Comparison of ENCODE assay signal across 12 mouse cellular contexts in genomic region chr19:29325852-29326180, GRCm38 (mm10). TPM values are rescaled to one million over a fixed set of nuclear protein-coding genes. Genes with fewer than 3 reads are reported as not detected.
DNase-seq lines count a peak whose midpoint lies in the region; ATAC-seq and TF ChIP-seq lines count a peak whose summit lies in the region.
"Had no signal": no experiment of that assay in that cellular context is flagged by ENCODE, and none has a peak within 500 bp of the region (broad histone marks: within the 10 kb centered on the region; RNA-seq: fewer than 3 reads in every experiment).

No protein-coding gene starts in this region.

- TF ChIP-seq CTCF in heart, postnatal 0 days (IDR thresholded peaks at IDR 0.05; ENCODE audit: low read depth): no peak
- no peak for TF ChIP-seq CTCF in ES-Bruce4 (IDR thresholded peaks at IDR 0.05; ENCODE audit: low read depth, low read length)

- H3K4me2 ChIP-seq in heart, postnatal 0 days (ENCODE audit: low read depth, low read length): peak overlapping the region; percentile 70
- peak overlapping the region; percentile 70 for H3K4me2 ChIP-seq in embryonic facial prominence, embryonic 15.5 days (replicated peaks)
- peak overlapping the region; percentile 60 for H3K4me2 ChIP-seq in limb, embryonic 15.5 days

- TF ChIP-seq POLR2A in ES-Bruce4 (IDR thresholded peaks at IDR 0.05; ENCODE audit: insufficient read depth, low read length): no peak

- H3K4me1 ChIP-seq in heart, postnatal 0 days (ENCODE audit: control insufficient read depth, insufficient read depth): no peaks in the 10 kb centered on the region
- H3K4me1 ChIP-seq in ES-Bruce4 (ENCODE audit: control insufficient read depth, insufficient read depth, low read length): no peaks in the 10 kb centered on the region
- H3K4me1 ChIP-seq in embryonic facial prominence, embryonic 15.5 days: peaks cover 9% of the 10 kb centered on the region; the same call in 1 of the 2 replicates
- H3K4me1 ChIP-seq in limb, embryonic 15.5 days: 0 out of 2 replicates have a peak, but pooled peaks cover 4% of the 10 kb centered on the region

- WGBS in heart, postnatal 0 days: 65% methylated on average over 9 of the region's 9 CpGs
- WGBS in embryonic facial prominence, embryonic 15.5 days: 54% methylated on average over 9 of the region's 9 CpGs
- WGBS in limb, embryonic 15.5 days: 56% methylated on average over 9 of the region's 9 CpGs

- H3K27me3 ChIP-seq in heart, postnatal 0 days (ENCODE audit: control insufficient read depth, insufficient read depth, low read length): 0 out of 2 replicates have a peak, but pooled peaks cover 6% of the 10 kb centered on the region
- no peaks in the 10 kb centered on the region for H3K27me3 ChIP-seq in ES-Bruce4 (ENCODE audit: control insufficient read depth, insufficient read depth, low read length, poor library complexity, severe bottlenecking)
- no peaks in the 10 kb centered on the region for H3K27me3 ChIP-seq in embryonic facial prominence, embryonic 15.5 days
- no peaks in the 10 kb centered on the region for H3K27me3 ChIP-seq in limb, embryonic 15.5 days

- peak overlapping the region; percentile 37; the same call in 1 of the 2 replicates for H3K4me3 ChIP-seq in heart, postnatal 0 days (ENCODE audit: low read depth, low read length)
- no peak overlapping the region for H3K4me3 ChIP-seq in ES-Bruce4 (ENCODE audit: low read depth, low read length)
- peak overlapping the region; percentile 44 for H3K4me3 ChIP-seq in embryonic facial prominence, embryonic 15.5 days (replicated peaks)
- H3K4me3 ChIP-seq in limb, embryonic 15.5 days: peak overlapping the region; percentile 42

- no peak for DNase-seq in heart, postnatal 0 days (ENCODE audit: low spot score)
- no peak for DNase-seq in heart, adult 11 months
- DNase-seq in yolk sac, embryonic 10.5 days (ENCODE audit: low spot score): no peak
- no peak for DNase-seq in layer of hippocampus, postnatal 25 days (ENCODE audit: extremely low spot score in 1 of 2, low spot score in 1 of 2)

- H3K36me3 ChIP-seq in heart, postnatal 0 days (replicated peaks; ENCODE audit: control insufficient read depth, insufficient read depth, low read length): no peaks in the 10 kb centered on the region
- H3K36me3 ChIP-seq in ES-Bruce4 (ENCODE audit: control insufficient read depth, insufficient read depth, low read length, poor library complexity, severe bottlenecking): no peaks in the 10 kb centered on the region
- no peaks in the 10 kb centered on the region for H3K36me3 ChIP-seq in embryonic facial prominence, embryonic 15.5 days
- no peaks in the 10 kb centered on the region for H3K36me3 ChIP-seq in limb, embryonic 15.5 days

- ATAC-seq in heart, postnatal 0 days (ENCODE audit: insufficient read depth, low read depth): no peak
- no peak for ATAC-seq in embryonic facial prominence, embryonic 15.5 days (ENCODE audit: insufficient number of reproducible peaks, low FRiP score, low TSS enrichment, low read depth)
- no peak for ATAC-seq in limb, embryonic 15.5 days (ENCODE audit: insufficient number of reproducible peaks, low FRiP score, low TSS enrichment, low read depth)
- ATAC-seq in megakaryocyte, adult 5-6 weeks (ENCODE audit: poor library complexity, severe bottlenecking): no peak

- TF ChIP-seq EP300 in heart, postnatal 0 days (IDR thresholded peaks at IDR 0.05; ENCODE audit: low read depth): no peak
- no peak for TF ChIP-seq EP300 in ES-Bruce4 (IDR thresholded peaks at IDR 0.05; ENCODE audit: insufficient read depth, low read depth, low read length)

- no peak overlapping the region for H3K27ac ChIP-seq in heart, postnatal 0 days (ENCODE audit: low read depth)
- H3K27ac ChIP-seq in ES-Bruce4 (ENCODE audit: insufficient read depth, low read length): no peak overlapping the region
- 0 out of 2 replicates have a peak overlapping the region, but pooled peaks have one; percentile 4 for H3K27ac ChIP-seq in embryonic facial prominence, embryonic 15.5 days (replicated peaks)
- H3K27ac ChIP-seq in limb, embryonic 15.5 days: 0 out of 2 replicates have a peak overlapping the region, but pooled peaks have one; percentile 50
- H3K27ac ChIP-seq: layer of hippocampus, adult 2 months had no signal

- H3K9ac ChIP-seq in heart, postnatal 0 days (replicated peaks; ENCODE audit: low read depth, low read length): no peak overlapping the region
- peak overlapping the region; percentile 61; the same call in 1 of the 2 replicates for H3K9ac ChIP-seq in ES-Bruce4 (ENCODE audit: low read depth, poor library complexity, severe bottlenecking)
- H3K9ac ChIP-seq in embryonic facial prominence, embryonic 15.5 days: no peak overlapping the region
- no peak overlapping the region for H3K9ac ChIP-seq in limb, embryonic 15.5 days

- H3K9me3 ChIP-seq in heart, postnatal 0 days (replicated peaks; ENCODE audit: control insufficient read depth, low read length): no peaks in the 10 kb centered on the region
- no peaks in the 10 kb centered on the region for H3K9me3 ChIP-seq in ES-Bruce4 (replicated peaks; ENCODE audit: control insufficient read depth, insufficient read depth, low read length, poor library complexity, severe bottlenecking)
- H3K9me3 ChIP-seq in embryonic facial prominence, embryonic 15.5 days (replicated peaks): no peaks in the 10 kb centered on the region
- no peaks in the 10 kb centered on the region for H3K9me3 ChIP-seq in limb, embryonic 15.5 days

RNA-seq across cellular contexts. Expression of gene Insl6, which starts 0.7 kb away (rescaled TPM):
- total RNA-seq in heart, postnatal 0 days (2014; rRNA removed; ENCODE audit: low replicate concordance): 3.0 and 5.6 TPM in 2 replicates
- polyA plus RNA-seq in heart, postnatal 0 days (2015; fragmentation: Nextera tagmentation; extraction: Ambion mirVana): 3.0 and 3.3 TPM in 2 replicates
- polyA plus RNA-seq in ES-Bruce4 (2011; ENCODE audit: insufficient read depth, insufficient read length, low read depth, missing spikeins): 7.7 and 12.2 TPM in 2 replicates
- polyA plus RNA-seq in embryonic facial prominence, embryonic 15.5 days (2015; fragmentation: Nextera tagmentation; extraction: Ambion mirVana): 9.0 and 9.9 TPM in 2 replicates
- polyA plus RNA-seq in limb, embryonic 15.5 days (2015; fragmentation: Nextera tagmentation; extraction: Ambion mirVana): 3.9 and 5.0 TPM in 2 replicates
- not detected in 2 replicates for total RNA-seq in megakaryocyte, adult 5-6 weeks (2015)
- 0.81 TPM in 1 of 2 replicates, not detected in the other for total RNA-seq in megakaryocyte, adult 5-6 weeks (2017)
- under 1 TPM; 0.39 to 0.56 TPM for total RNA-seq in layer of hippocampus, postnatal 25 days (2021)
- total RNA-seq: gastrocnemius, postnatal 25 days had no signal

RNA-seq across cellular contexts. Expression of gene Rln1, which starts 8.7 kb away (rescaled TPM):
- total RNA-seq in heart, postnatal 0 days (2014; rRNA removed; ENCODE audit: low replicate concordance): 1.1 TPM in 1 of 2 replicates, not detected in the other
- 0.31 TPM in 1 of 2 replicates, not detected in the other for polyA plus RNA-seq in heart, postnatal 0 days (2015; fragmentation: Nextera tagmentation; extraction: Ambion mirVana)
- polyA plus RNA-seq in ES-Bruce4 (2011; ENCODE audit: insufficient read depth, insufficient read length, low read depth, missing spikeins): 2.0 and 2.2 TPM in 2 replicates
- polyA plus RNA-seq in embryonic facial prominence, embryonic 15.5 days (2015; fragmentation: Nextera tagmentation; extraction: Ambion mirVana): 0.16 and 0.39 TPM in 2 replicates
- polyA plus RNA-seq in limb, embryonic 15.5 days (2015; fragmentation: Nextera tagmentation; extraction: Ambion mirVana): 0.14 and 0.57 TPM in 2 replicates
- not detected in 2 replicates for total RNA-seq in megakaryocyte, adult 5-6 weeks (2015)
- not detected in 2 replicates for total RNA-seq in megakaryocyte, adult 5-6 weeks (2017)
- total RNA-seq in layer of hippocampus, postnatal 25 days (2021): 1 to 10 TPM; 1.8 to 2.3 TPM
- total RNA-seq: adrenal gland, adult 8-10 months; gastrocnemius, postnatal 25 days; megakaryocyte-erythroid progenitor cell, adult 5-6 weeks had no signal

RNA-seq across cellular contexts. Expression of gene Plgrkt, which starts 41.4 kb away (rescaled TPM):
- total RNA-seq in heart, postnatal 0 days (2014; rRNA removed; ENCODE audit: low replicate concordance): 9.8 and 55.6 TPM in 2 replicates
- 53.5 and 60.3 TPM in 2 replicates for polyA plus RNA-seq in heart, postnatal 0 days (2015; fragmentation: Nextera tagmentation; extraction: Ambion mirVana)
- polyA plus RNA-seq in ES-Bruce4 (2011; ENCODE audit: insufficient read depth, insufficient read length, low read depth, missing spikeins): 35.8 and 38.1 TPM in 2 replicates
- 79.0 and 83.9 TPM in 2 replicates for polyA plus RNA-seq in embryonic facial prominence, embryonic 15.5 days (2015; fragmentation: Nextera tagmentation; extraction: Ambion mirVana)
- 70.3 and 72.3 TPM in 2 replicates for polyA plus RNA-seq in limb, embryonic 15.5 days (2015; fragmentation: Nextera tagmentation; extraction: Ambion mirVana)
- total RNA-seq in megakaryocyte, adult 5-6 weeks (2015): 66.4 and 70.8 TPM in 2 replicates
- total RNA-seq in megakaryocyte, adult 5-6 weeks (2017): 50.8 and 57.1 TPM in 2 replicates
- 10 to 100 TPM; 24.3 to 28.4 TPM for total RNA-seq in layer of hippocampus, postnatal 25 days (2021)

RNA-seq across cellular contexts. Expression of gene Cd274, which starts 41.4 kb away (rescaled TPM):
- total RNA-seq in heart, postnatal 0 days (2014; rRNA removed; ENCODE audit: low replicate concordance): 0.04 and 1.8 TPM in 2 replicates
- 0.23 and 0.44 TPM in 2 replicates for polyA plus RNA-seq in heart, postnatal 0 days (2015; fragmentation: Nextera tagmentation; extraction: Ambion mirVana)
- 3.5 and 4.2 TPM in 2 replicates for polyA plus RNA-seq in ES-Bruce4 (2011; ENCODE audit: insufficient read depth, insufficient read length, low read depth, missing spikeins)
- polyA plus RNA-seq in embryonic facial prominence, embryonic 15.5 days (2015; fragmentation: Nextera tagmentation; extraction: Ambion mirVana): 0.71 and 0.72 TPM in 2 replicates
- 0.31 and 0.36 TPM in 2 replicates for polyA plus RNA-seq in limb, embryonic 15.5 days (2015; fragmentation: Nextera tagmentation; extraction: Ambion mirVana)
- total RNA-seq in megakaryocyte, adult 5-6 weeks (2015): 4.1 and 5.6 TPM in 2 replicates
- total RNA-seq in megakaryocyte, adult 5-6 weeks (2017): 2.6 and 2.9 TPM in 2 replicates
- 1 to 10 TPM in 1 of 2 experiments, under 1 TPM in 1; 0.96 to 1.1 TPM for total RNA-seq in layer of hippocampus, postnatal 25 days (2021)

Comparison
In these comparisons a context has a peak if more than half of its experiments do, and no peak if none do; other contexts are left out.
1. H3K27ac ChIP-seq: peak in embryonic facial prominence, embryonic 15.5 days (single experiment) and limb, embryonic 15.5 days (single experiment); none in heart, postnatal 0 days (single experiment) and ES-Bruce4 (single experiment).
2. Peak in every context shown above with its lines, with median percentiles within 50 percentile points of each other: H3K4me2 ChIP-seq.